Mouse (Mus musculus) spleen, embryonic (tissue): Measurements from ENCODE around the gene Adap2.

Experiments used
- CTCF ChIA-PET: fragments of 350-600 bp; sonication (Branson Sonifier 250); formaldehyde crosslinking; loops from one replicate; lab custom pipeline; 2022; lab: Charles Lee

Gene Adap2

GRCm38 (mm10) chr11:80153857-80154495 lies at the start of gene Adap2:
Adap2 (plus strand) TSS chr11:80154105.
- CTCF ChIA-PET: no interaction called here

- CTCF ChIA-PET: no interaction called here
Measured at GRCm38 (mm10) chr11:80104407-80104806, 49.5 kb upstream of the Adap2 start.

- CTCF ChIA-PET: no interaction called here
Measured at GRCm38 (mm10) chr11:80116411-80116810, 37.5 kb upstream of the Adap2 start.

- CTCF ChIA-PET: no interaction called here
Measured at GRCm38 (mm10) chr11:80132050-80132449, 21.9 kb upstream of the Adap2 start.

GRCm38 (mm10) chr11:80134744-80135143 lies 19.2 kb upstream of the Adap2 start:
- CTCF ChIA-PET: no interaction called here

- CTCF ChIA-PET: no interaction called here
Measured at GRCm38 (mm10) chr11:80135954-80136683, 17.8 kb upstream of the Adap2 start.

- CTCF ChIA-PET: no interaction called here
Measured at GRCm38 (mm10) chr11:80136786-80137185, 17.1 kb upstream of the Adap2 start.

GRCm38 (mm10) chr11:80137773-80138172 lies 16.1 kb upstream of the Adap2 start:
- CTCF ChIA-PET: interaction anchor here (0.8 kb wide), 1 partner anchor 8 kb away, joined by 3 read pairs; no protein-coding TSS in a partner anchor

GRCm38 (mm10) chr11:80141825-80142521 lies 11.9 kb upstream of the Adap2 start, which contains the start of gene Tefm:
Tefm (minus strand) TSS chr11:80142175.
- CTCF ChIA-PET: no interaction called here

GRCm38 (mm10) chr11:80142872-80143271 lies 11.0 kb upstream of the Adap2 start:
- CTCF ChIA-PET: interaction anchor here (0.6 kb wide), 1 partner anchor 31 kb away, joined by 3 read pairs; no protein-coding TSS in a partner anchor

- CTCF ChIA-PET: interaction anchor here (0.6 kb wide), 1 partner anchor 8 kb away, joined by 3 read pairs; no protein-coding TSS in a partner anchor
Measured at GRCm38 (mm10) chr11:80145787-80146275, 8.1 kb upstream of the Adap2 start.

- CTCF ChIA-PET: interaction anchor here (0.6 kb wide), 1 partner anchor 39 kb away, joined by 3 read pairs; no protein-coding TSS in a partner anchor
Measured at GRCm38 (mm10) chr11:80147748-80148147, 6.2 kb upstream of the Adap2 start.

GRCm38 (mm10) chr11:80148313-80148712 lies 5.6 kb upstream of the Adap2 start:
- CTCF ChIA-PET: interaction anchor here (0.6 kb wide), 2 partner anchors 16 to 40 kb away, joined by 3 to 10 read pairs; no protein-coding TSS in a partner anchor

GRCm38 (mm10) chr11:80148974-80149373 lies 4.9 kb upstream of the Adap2 start:
- CTCF ChIA-PET: interaction anchor here (0.6 kb wide), 1 partner anchor 16 kb away, joined by 10 read pairs; no protein-coding TSS in a partner anchor

- CTCF ChIA-PET: no interaction called here
Measured at GRCm38 (mm10) chr11:80149412-80150023, 4.4 kb upstream of the Adap2 start.

- CTCF ChIA-PET: interaction anchor here (1.1 kb wide), 1 partner anchor 108 kb away, joined by 6 read pairs; no protein-coding TSS in a partner anchor
Measured at GRCm38 (mm10) chr11:80150566-80150965, 3.3 kb upstream of the Adap2 start.

GRCm38 (mm10) chr11:80151541-80151940 lies 2.4 kb upstream of the Adap2 start:
- CTCF ChIA-PET: interaction anchor here (1.1 kb wide), 1 partner anchor 109 kb away, joined by 6 read pairs; no protein-coding TSS in a partner anchor

- CTCF ChIA-PET: no interaction called here
Measured at GRCm38 (mm10) chr11:80152376-80152775, 1.5 kb upstream of the Adap2 start.

- CTCF ChIA-PET: no interaction called here
Measured at GRCm38 (mm10) chr11:80154501-80154900, 596 bp downstream of the Adap2 start.

- CTCF ChIA-PET: interaction anchor here (0.6 to 0.8 kb wide), 2 partner anchors 44 to 58 kb away, joined by 3 read pairs; no protein-coding TSS in a partner anchor
Measured at GRCm38 (mm10) chr11:80155541-80155940, 1.6 kb downstream of the Adap2 start.

- CTCF ChIA-PET: interaction anchor here (0.8 kb wide), 1 partner anchor 43 kb away, joined by 3 read pairs; no protein-coding TSS in a partner anchor
Measured at GRCm38 (mm10) chr11:80155961-80156360, 2.1 kb downstream of the Adap2 start.
